ENCODE assay signal across 8 mouse cellular contexts in the genomic region with DNA sequence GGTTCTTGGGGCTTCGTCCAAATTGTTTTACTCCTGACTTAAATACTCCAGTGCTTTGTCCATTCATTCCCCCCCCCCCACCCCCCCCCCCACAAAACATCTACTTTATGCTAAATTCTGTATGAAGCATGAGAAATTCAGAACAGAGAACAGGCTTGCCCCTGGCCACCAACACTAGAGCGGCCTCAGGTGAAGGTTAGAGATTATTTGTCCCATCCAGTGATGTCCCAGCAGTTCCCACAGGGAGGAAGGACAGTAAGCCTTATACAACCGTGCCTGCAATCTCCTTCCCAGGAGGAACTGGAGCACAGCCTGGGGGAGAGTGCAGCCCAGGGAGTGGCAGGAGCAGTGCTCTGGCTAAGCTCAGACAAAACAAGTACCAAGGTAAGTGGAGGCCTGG. TPM values are rescaled to one million over a fixed set of nuclear protein-coding genes. Genes with fewer than 3 reads are reported as not detected.
A peak's percentile ranks its signal among the peaks of the same experiment; 100 is the strongest.
DNase-seq lines count a peak whose midpoint lies in the region; ATAC-seq lines count a peak whose summit lies in the region.

A gene (plus strand): TSS at position 301 of the 400 bp plus-strand sequence.

- H3K4me3 ChIP-seq in liver, embryonic 12.5 days: no peak within 1 kb of the TSS

- H3K9me3 ChIP-seq in liver, embryonic 12.5 days (replicated peaks): no peaks in the 10 kb centered on the region

- DNase-seq in adrenal gland, adult 18-20 months (ENCODE audit: low spot score in 2 of 2): no peak
- DNase-seq in adrenal gland, adult (ENCODE audit: inconsistent age in 2 of 2, low spot score in 1 of 2): no peak
- DNase-seq in urinary bladder, adult 2 months (ENCODE audit: low spot score): no peak
- DNase-seq in urinary bladder, postnatal 10 days (ENCODE audit: low spot score): no peak
- DNase-seq in heart, postnatal 14 days: no peak
- DNase-seq in adipocyte (ENCODE audit: low spot score): no peak
- DNase-seq in embryo, embryonic 11 days: no peak

- peak within 1 kb of the TSS; percentile 15; the same call in 1 of the 2 replicates for H3K9ac ChIP-seq in liver, embryonic 12.5 days

- peaks cover 15% of the 10 kb centered on the region for H3K36me3 ChIP-seq in liver, embryonic 12.5 days

- intact Hi-C loops in heart, postnatal 14 days (cut with DNase I): no loop called here

- H3K4me1 ChIP-seq in liver, embryonic 12.5 days: peaks cover 70% of the 10 kb centered on the region

- no peak for ATAC-seq in liver, embryonic 12.5 days

- H3K27ac ChIP-seq in liver, embryonic 12.5 days: peak within 1 kb of the TSS; percentile 95

- H3K27me3 ChIP-seq in liver, embryonic 12.5 days (replicated peaks): no peaks in the 10 kb centered on the region

- H3K4me2 ChIP-seq in liver, embryonic 12.5 days: peak within 1 kb of the TSS; percentile 94

- WGBS in liver, embryonic 12.5 days (ENCODE audit: insufficient replicate concordance): 74% methylated on average over 3 of the region's 3 CpGs

RNA-seq across cellular contexts. Expression of the gene that starts here (rescaled TPM):
- total RNA-seq in adrenal gland, adult 18-20 months (2021): 10 to 100 TPM; 13.3 to 16.5 TPM
- polyA plus RNA-seq in urinary bladder, adult 2 months (2012; rRNA removed): 24.6 and 37.3 TPM in 2 replicates
- 10 to 100 TPM; 15.5 to 16.6 TPM for total RNA-seq in heart, postnatal 14 days (2021)
- polyA plus RNA-seq in liver, embryonic 12.5 days (2016; fragmentation: Nextera tagmentation; extraction: Ambion mirVana): 12.5 and 12.9 TPM in 2 replicates
